21 mouse cellular contexts compared by ENCODE assay signal in genomic region chr11:60730169-60730568, GRCm38 (mm10). TPM values are rescaled to one million over a fixed set of nuclear protein-coding genes. Genes with fewer than 3 reads are reported as not detected.
DNase-seq lines count a peak whose midpoint lies in the region; ATAC-seq and TF ChIP-seq lines count a peak whose summit lies in the region.
"Had no signal": no experiment of that assay in that cellular context is flagged by ENCODE, and none has a peak within 500 bp of the region (broad histone marks: within the 10 kb centered on the region; RNA-seq: fewer than 3 reads in every experiment).

No protein-coding gene starts in this region.

- peak; percentile 17 for DNase-seq in gastrocnemius, postnatal 10 days
- DNase-seq in gastrocnemius, postnatal 36 days, result no peak
- peak; percentile 31 for DNase-seq in lung, postnatal 0 days (ENCODE audit: low spot score)
- no peak for DNase-seq in lung, postnatal 14 days
- DNase-seq in retina, embryonic 14.5 days (ENCODE audit: low spot score), result no peak
- DNase-seq: adrenal gland, adult 2 months; cerebellum, adult 11-12 months; kidney, adult 18-20 months; kidney, postnatal 4 days; right cerebral cortex, adult 18-20 months; right cerebral cortex, postnatal 4 days; thymus, postnatal 25 days had no signal

- ATAC-seq in lung, postnatal 0 days, result no peak
- ATAC-seq: forebrain, embryonic 16.5 days; inflammation-experienced regulatory T-cells, adult 6 months had no signal

- WGBS in lung, postnatal 0 days, result 74% methylated on average over 9 of the region's 9 CpGs
- WGBS in bone marrow, adult 2 months, result 64% methylated on average over 9 of the region's 9 CpGs

- no peak overlapping the region for H3ac ChIP-seq in myocyte (ENCODE audit: control insufficient read depth, insufficient read length)

- peaks cover 13% of the 10 kb centered on the region; the same call in 1 of the 2 replicates for H3K4me1 ChIP-seq in lung, postnatal 0 days (ENCODE audit: insufficient read depth, low read depth, low read length)
- H3K4me1 ChIP-seq in bone marrow, adult 2 months (ENCODE audit: control insufficient read depth, insufficient read depth, low read length), result peaks cover 7% of the 10 kb centered on the region; the same call in 1 of the 2 replicates

- H3K36me3 ChIP-seq in lung, postnatal 0 days (ENCODE audit: insufficient read depth, low read length), result no peaks in the 10 kb centered on the region
- peaks cover 5% of the 10 kb centered on the region for H3K36me3 ChIP-seq in myocyte (ENCODE audit: control insufficient read depth, insufficient read depth)

- H3K4me2 ChIP-seq in lung, postnatal 0 days (replicated peaks; ENCODE audit: low read depth, low read length), result no peak overlapping the region
- H3K4me2 ChIP-seq in myocyte (ENCODE audit: low read depth), result peak overlapping the region; percentile 100

- TF ChIP-seq POLR2A in bone marrow, adult 2 months (IDR thresholded peaks at IDR 0.05; ENCODE audit: borderline replicate concordance, control insufficient read depth, low read depth, low read length), result no peak
- TF ChIP-seq POLR2A in myocyte (IDR thresholded peaks at IDR 0.05; ENCODE audit: insufficient read length, low read depth), result no peak

- TF ChIP-seq CTCF in lung, postnatal 0 days (IDR thresholded peaks at IDR 0.05), result no peak
- no peak for TF ChIP-seq CTCF in bone marrow, adult 2 months (IDR thresholded peaks at IDR 0.05; ENCODE audit: control insufficient read depth, insufficient read depth, low read length)

- H3K79me2 ChIP-seq in myocyte (ENCODE audit: control insufficient read depth, insufficient read depth), result peaks cover 7% of the 10 kb centered on the region

- no peaks in the 10 kb centered on the region for H3K9me3 ChIP-seq in lung, postnatal 0 days (ENCODE audit: low read length)
- H3K9me3 ChIP-seq: embryonic facial prominence, embryonic 15.5 days; hindbrain, embryonic 13.5 days; midbrain, embryonic 10.5 days had no signal

- intact Hi-C loops in gastrocnemius, postnatal 36 days (cut with DNase I), result loop anchor here (5.0 kb wide), 2 partner anchors 47 to 202 kb away; partner anchors contain the start of genes Map2k3, Smcr8 and Top3a

- H3K4me3 ChIP-seq in lung, postnatal 0 days (ENCODE audit: low read depth, low read length), result no peak overlapping the region
- no peak overlapping the region for H3K4me3 ChIP-seq in bone marrow, adult 2 months (replicated peaks; ENCODE audit: control insufficient read depth, low read depth, low read length)
- no peak overlapping the region for H3K4me3 ChIP-seq in myocyte
- H3K4me3 ChIP-seq: hindbrain, embryonic 13.5 days; midbrain, embryonic 10.5 days had no signal

- no peak for TF ChIP-seq EP300 in lung, postnatal 0 days (IDR thresholded peaks at IDR 0.05)

- no peak overlapping the region for H3K9ac ChIP-seq in lung, postnatal 0 days (replicated peaks; ENCODE audit: low read depth)
- H3K9ac ChIP-seq: embryonic facial prominence, embryonic 15.5 days; hindbrain, embryonic 13.5 days; liver, embryonic 14.5 days had no signal

- no peaks in the 10 kb centered on the region for H3K27me3 ChIP-seq in lung, postnatal 0 days (replicated peaks; ENCODE audit: insufficient read depth, low read length)
- H3K27me3 ChIP-seq in myocyte (ENCODE audit: control insufficient read depth, insufficient read depth, insufficient read length), result no peaks in the 10 kb centered on the region
- H3K27me3 ChIP-seq: embryonic facial prominence, embryonic 15.5 days; hindbrain, embryonic 13.5 days had no signal

- H3K27ac ChIP-seq in lung, postnatal 0 days (ENCODE audit: low read length), result 0 out of 2 replicates have a peak overlapping the region, but pooled peaks have one; percentile 34
- peak overlapping the region; percentile 39 for H3K27ac ChIP-seq in bone marrow, adult 2 months (ENCODE audit: control insufficient read depth, insufficient read depth, low read depth, low read length, poor library complexity)
- H3K27ac ChIP-seq: embryonic facial prominence, embryonic 15.5 days; hindbrain, embryonic 13.5 days; liver, embryonic 14.5 days; macrophage; midbrain, embryonic 10.5 days had no signal

TF ChIP-seq in myocyte, 11 proteins besides CTCF, POLR2A, EP300 and RAD21:
- TF ChIP-seq MYOG (IDR thresholded peaks at IDR 0.05; ENCODE audit: control insufficient read depth in 1 of 3, insufficient read depth in 1 of 3, insufficient read length in 2 of 3, low read depth in 2 of 3) (no peak), TCF3 (IDR thresholded peaks at IDR 0.05; ENCODE audit: insufficient read length, low read depth) (no peak), TCF12 (IDR thresholded peaks at IDR 0.05; ENCODE audit: insufficient read depth, poor library complexity, severe bottlenecking) (no peak), REST (IDR thresholded peaks at IDR 0.05; ENCODE audit: insufficient read depth, insufficient read length) (no peak)

RNA-seq across cellular contexts. Expression of gene Mief2, which starts 2.0 kb away (rescaled TPM):
- 10 to 100 TPM; 79.9 to 81.7 TPM for total RNA-seq in gastrocnemius, postnatal 10 days (2021)
- 10 to 100 TPM; 70.1 to 91.0 TPM for total RNA-seq in gastrocnemius, postnatal 36 days (2021)
- polyA plus RNA-seq in lung, postnatal 0 days (2015; fragmentation: Nextera tagmentation; extraction: Ambion mirVana), result 14.5 and 15.2 TPM in 2 replicates
- 4.1 and 11.7 TPM in 2 replicates for polyA plus RNA-seq in bone marrow, adult 2 months (2011; ENCODE audit: insufficient read depth, insufficient read length, low replicate concordance, missing spikeins)
- polyA plus RNA-seq in myocyte (2012; fragmentation: generic; extraction: Trizol), result 49.7 TPM

RNA-seq across cellular contexts. Expression of gene Flii, which starts 3.1 kb away (rescaled TPM):
- 10 to 100 TPM; 88.9 to 89.0 TPM for total RNA-seq in gastrocnemius, postnatal 10 days (2021)
- 10 to 100 TPM; 91.5 to 95.2 TPM for total RNA-seq in gastrocnemius, postnatal 36 days (2021)
- polyA plus RNA-seq in lung, postnatal 0 days (2015; fragmentation: Nextera tagmentation; extraction: Ambion mirVana), result 72.4 and 77.3 TPM in 2 replicates
- 39.0 and 41.0 TPM in 2 replicates for polyA plus RNA-seq in bone marrow, adult 2 months (2011; ENCODE audit: insufficient read depth, insufficient read length, low replicate concordance, missing spikeins)
- polyA plus RNA-seq in myocyte (2012; fragmentation: generic; extraction: Trizol), result 247 TPM

RNA-seq across cellular contexts. Expression of gene Llgl1, which starts 30.6 kb away (rescaled TPM):
- 10 to 100 TPM; 15.7 to 20.3 TPM for total RNA-seq in gastrocnemius, postnatal 10 days (2021)
- total RNA-seq in gastrocnemius, postnatal 36 days (2021), result 1 to 10 TPM; 8.2 to 8.5 TPM
- 22.7 and 22.9 TPM in 2 replicates for polyA plus RNA-seq in lung, postnatal 0 days (2015; fragmentation: Nextera tagmentation; extraction: Ambion mirVana)
- 11.1 and 11.2 TPM in 2 replicates for polyA plus RNA-seq in bone marrow, adult 2 months (2011; ENCODE audit: insufficient read depth, insufficient read length, low replicate concordance, missing spikeins)
- polyA plus RNA-seq in myocyte (2012; fragmentation: generic; extraction: Trizol), result 33.4 TPM

RNA-seq across cellular contexts. Expression of gene Top3a, which starts 47.0 kb away (rescaled TPM):
- 1 to 10 TPM; 6.5 to 7.6 TPM for total RNA-seq in gastrocnemius, postnatal 10 days (2021)
- 1 to 10 TPM; 3.2 to 4.5 TPM for total RNA-seq in gastrocnemius, postnatal 36 days (2021)
- polyA plus RNA-seq in lung, postnatal 0 days (2015; fragmentation: Nextera tagmentation; extraction: Ambion mirVana), result 6.1 and 6.7 TPM in 2 replicates
- polyA plus RNA-seq in bone marrow, adult 2 months (2011; ENCODE audit: insufficient read depth, insufficient read length, low replicate concordance, missing spikeins), result 4.3 and 8.1 TPM in 2 replicates
- 5.7 TPM for polyA plus RNA-seq in myocyte (2012; fragmentation: generic; extraction: Trizol)

RNA-seq across cellular contexts. Expression of gene Smcr8, which starts 47.2 kb away (rescaled TPM):
- 10 to 100 TPM; 13.3 to 14.5 TPM for total RNA-seq in gastrocnemius, postnatal 10 days (2021)
- total RNA-seq in gastrocnemius, postnatal 36 days (2021), result 10 to 100 TPM; 12.6 to 19.2 TPM
- 2.5 and 3.0 TPM in 2 replicates for polyA plus RNA-seq in lung, postnatal 0 days (2015; fragmentation: Nextera tagmentation; extraction: Ambion mirVana)
- polyA plus RNA-seq in bone marrow, adult 2 months (2011; ENCODE audit: insufficient read depth, insufficient read length, low replicate concordance, missing spikeins), result 2.9 and 11.1 TPM in 2 replicates
- polyA plus RNA-seq in myocyte (2012; fragmentation: generic; extraction: Trizol), result 9.2 TPM

Comparison
In these comparisons a context has a peak if more than half of its experiments do, and no peak if none do; other contexts are left out.
1. DNase-seq: peak in gastrocnemius, postnatal 10 days (single experiment) and lung, postnatal 0 days (single experiment); none in gastrocnemius, postnatal 36 days (0 of 2), lung, postnatal 14 days (single experiment) and retina, embryonic 14.5 days (single experiment).